Mouse (Mus musculus): ENCODE data around the gene Vamp2. TPM values are rescaled to one million over a fixed set of nuclear protein-coding genes. Genes with fewer than 3 reads are reported as not detected.

The Vamp2 gene
- polyA plus RNA-seq, 1 experiment, result 43.1 TPM

- peaks cover 6% of the 10 kb centered on the region for H3K36me3 ChIP-seq (ENCODE audit: control insufficient read depth, insufficient read depth, low read length)
- peak overlapping the region; percentile 99 for H3K4me3 ChIP-seq (ENCODE audit: control insufficient read depth, low read depth, low read length)
- TF ChIP-seq POLR2A (IDR thresholded peaks at IDR 0.05; ENCODE audit: control insufficient read depth, low read depth, low read length) (no peak), CTCF (IDR thresholded peaks at IDR 0.05; ENCODE audit: control insufficient read depth, insufficient read depth, insufficient replicate concordance, low read depth, low read length) (no peak)
- peak overlapping the region; percentile 20 for H3K27ac ChIP-seq (ENCODE audit: control insufficient read depth, insufficient read depth, low read depth, low read length)
- no peaks in the 10 kb centered on the region for H3K27me3 ChIP-seq (ENCODE audit: control insufficient read depth, insufficient read depth, low read length)
- H3K4me1 ChIP-seq (ENCODE audit: control insufficient read depth, insufficient read depth, low read length), result peaks cover 27% of the 10 kb centered on the region
Measured at GRCm38 (mm10) chr11:69100639-69101360, 12.5 kb downstream of the Vamp2 start.

- no peak for TF ChIP-seq POLR2A (IDR thresholded peaks at IDR 0.05; ENCODE audit: control insufficient read depth, low read depth, low read length)
- TF ChIP-seq CTCF (IDR thresholded peaks at IDR 0.05; ENCODE audit: control insufficient read depth, insufficient read depth, insufficient replicate concordance, low read depth, low read length), result no peak
- H3K4me1 ChIP-seq (ENCODE audit: control insufficient read depth, insufficient read depth, low read length), result peaks cover 22% of the 10 kb centered on the region
- no peaks in the 10 kb centered on the region for H3K27me3 ChIP-seq (ENCODE audit: control insufficient read depth, insufficient read depth, low read length)
- H3K36me3 ChIP-seq (ENCODE audit: control insufficient read depth, insufficient read depth, low read length), result peaks cover 6% of the 10 kb centered on the region
- no peak overlapping the region for H3K27ac ChIP-seq (ENCODE audit: control insufficient read depth, insufficient read depth, low read depth, low read length)
- peak overlapping the region; percentile 5; the same call in 1 of the 2 replicates for H3K4me3 ChIP-seq (ENCODE audit: control insufficient read depth, low read depth, low read length)
Measured at GRCm38 (mm10) chr11:69101604-69102402, 13.5 kb downstream of the Vamp2 start.

DNA sequence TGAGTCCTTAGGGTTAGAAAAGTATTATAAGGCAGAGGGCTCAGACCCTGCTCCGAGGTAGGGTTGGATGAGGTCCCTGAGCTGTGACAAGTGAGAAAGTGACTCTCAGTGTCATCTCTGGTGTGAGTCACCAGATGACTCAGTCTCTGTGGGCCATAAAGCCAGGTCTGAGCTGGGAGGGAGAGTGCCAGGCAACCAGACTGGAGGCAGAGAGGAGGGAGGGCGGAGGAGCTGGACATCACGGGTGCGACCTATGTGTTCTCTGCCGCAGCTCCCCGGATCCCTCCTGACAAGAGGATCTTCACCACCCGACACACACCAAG, 14.1 kb downstream of the Vamp2 start:
- Histone ChIP-seq H3K36me3 (ENCODE audit: control insufficient read depth, insufficient read depth, low read length) (peaks cover 6% of the 10 kb centered on the region), H3K4me3 (ENCODE audit: control insufficient read depth, low read depth, low read length) (no peak overlapping the region), H3K4me1 (ENCODE audit: control insufficient read depth, insufficient read depth, low read length) (peaks cover 16% of the 10 kb centered on the region), H3K27me3 (ENCODE audit: control insufficient read depth, insufficient read depth, low read length) (no peaks in the 10 kb centered on the region), H3K27ac (ENCODE audit: control insufficient read depth, insufficient read depth, low read depth, low read length) (no peak overlapping the region)
- TF ChIP-seq CTCF (IDR thresholded peaks at IDR 0.05; ENCODE audit: control insufficient read depth, insufficient read depth, insufficient replicate concordance, low read depth, low read length), result no peak
- TF ChIP-seq POLR2A (IDR thresholded peaks at IDR 0.05; ENCODE audit: control insufficient read depth, low read depth, low read length), result no peak

- H3K27ac ChIP-seq (ENCODE audit: control insufficient read depth, insufficient read depth, low read depth, low read length), result no peak overlapping the region
- H3K36me3 ChIP-seq (ENCODE audit: control insufficient read depth, insufficient read depth, low read length), result peaks cover 6% of the 10 kb centered on the region
- no peak for TF ChIP-seq POLR2A (IDR thresholded peaks at IDR 0.05; ENCODE audit: control insufficient read depth, low read depth, low read length)
- TF ChIP-seq CTCF (IDR thresholded peaks at IDR 0.05; ENCODE audit: control insufficient read depth, insufficient read depth, insufficient replicate concordance, low read depth, low read length), result no peak
Measured at GRCm38 (mm10) chr11:69103121-69103520, 14.8 kb downstream of the Vamp2 start.

DNA sequence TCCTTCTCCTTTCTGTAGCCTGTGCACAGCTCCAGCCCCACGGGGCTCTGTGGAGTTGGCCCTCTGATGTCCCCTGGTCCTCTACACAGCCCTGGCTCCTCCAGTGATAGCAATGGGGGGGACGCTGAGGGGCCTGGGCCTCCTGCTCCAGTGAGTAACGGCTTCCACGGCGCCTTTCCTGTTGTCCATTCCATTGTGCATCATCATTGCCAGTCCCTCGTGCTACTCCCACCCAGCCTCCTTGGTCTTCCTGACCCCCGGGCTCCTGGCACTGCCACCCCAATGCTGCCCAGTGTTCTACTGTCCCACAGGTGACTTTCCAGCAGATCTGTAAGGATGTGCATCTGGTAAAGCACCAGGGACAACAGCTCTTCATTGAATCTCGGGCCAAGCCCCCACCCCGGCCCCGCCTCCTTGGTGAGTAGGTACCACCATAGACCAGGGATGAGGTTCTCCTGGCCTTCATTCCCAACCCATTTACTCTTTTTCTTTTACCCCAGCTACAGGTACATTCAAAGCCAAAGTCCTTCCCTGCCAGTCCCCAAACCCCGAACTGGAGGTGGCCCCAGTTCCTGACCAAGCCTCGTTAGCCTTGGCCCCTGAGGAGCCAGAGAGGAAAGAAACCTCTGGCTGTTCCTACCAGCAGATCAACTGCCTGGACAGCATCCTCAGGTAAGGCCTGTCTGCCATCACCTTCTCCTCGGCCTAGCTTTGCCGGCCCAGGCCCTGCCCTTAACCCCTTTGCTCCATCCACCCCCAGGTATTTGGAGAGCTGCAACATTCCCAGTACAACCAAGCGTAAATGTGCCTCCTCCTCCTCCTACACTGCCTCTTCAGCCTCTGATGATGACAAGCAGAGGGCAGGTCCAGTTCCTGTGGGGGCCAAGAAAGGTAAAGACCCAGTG, 15.5 kb downstream of the Vamp2 start:
- peaks cover 6% of the 10 kb centered on the region for H3K36me3 ChIP-seq (ENCODE audit: control insufficient read depth, insufficient read depth, low read length)
- TF ChIP-seq CTCF (IDR thresholded peaks at IDR 0.05; ENCODE audit: control insufficient read depth, insufficient read depth, insufficient replicate concordance, low read depth, low read length) (no peak), POLR2A (IDR thresholded peaks at IDR 0.05; ENCODE audit: control insufficient read depth, low read depth, low read length) (no peak)
- peaks cover 4% of the 10 kb centered on the region for H3K4me1 ChIP-seq (ENCODE audit: control insufficient read depth, insufficient read depth, low read length)
- H3K27ac ChIP-seq (ENCODE audit: control insufficient read depth, insufficient read depth, low read depth, low read length), result no peak overlapping the region
- no peak overlapping the region for H3K4me3 ChIP-seq (ENCODE audit: control insufficient read depth, low read depth, low read length)
- no peaks in the 10 kb centered on the region for H3K27me3 ChIP-seq (ENCODE audit: control insufficient read depth, insufficient read depth, low read length)

More at GRCm38 (mm10) chr11:69103121-69103520, 14.8 kb downstream of the Vamp2 start:
- H3K4me3 ChIP-seq (ENCODE audit: control insufficient read depth, low read depth, low read length), result no peak overlapping the region
- H3K27me3 ChIP-seq (ENCODE audit: control insufficient read depth, insufficient read depth, low read length), result no peaks in the 10 kb centered on the region
- peaks cover 8% of the 10 kb centered on the region for H3K4me1 ChIP-seq (ENCODE audit: control insufficient read depth, insufficient read depth, low read length)

DNA sequence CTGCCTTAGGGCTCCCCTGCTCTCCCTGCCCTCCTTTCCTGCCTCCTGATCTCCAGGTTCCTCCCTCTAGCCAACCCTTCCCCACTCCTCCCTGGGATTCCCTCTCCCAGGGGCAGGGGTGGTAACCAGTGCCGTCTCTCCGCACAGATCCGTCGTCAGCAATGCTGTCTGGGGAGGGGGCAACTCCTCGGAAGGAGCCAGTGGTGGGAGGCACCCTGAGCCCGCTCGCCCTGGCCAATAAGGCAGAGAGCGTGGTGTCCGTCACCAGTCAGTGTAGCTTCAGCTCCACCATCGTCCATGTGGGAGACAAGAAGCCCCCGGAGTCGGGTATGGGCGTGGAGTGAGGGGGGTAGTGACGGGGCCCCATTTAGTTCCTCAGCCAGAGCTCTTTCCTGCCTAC, 16.2 kb downstream of the Vamp2 start:
- TF ChIP-seq CTCF (IDR thresholded peaks at IDR 0.05; ENCODE audit: control insufficient read depth, insufficient read depth, insufficient replicate concordance, low read depth, low read length), result no peak
- no peak for TF ChIP-seq POLR2A (IDR thresholded peaks at IDR 0.05; ENCODE audit: control insufficient read depth, low read depth, low read length)
- Histone ChIP-seq H3K27ac (ENCODE audit: control insufficient read depth, insufficient read depth, low read depth, low read length) (no peak overlapping the region), H3K4me3 (ENCODE audit: control insufficient read depth, low read depth, low read length) (no peak overlapping the region), H3K4me1 (ENCODE audit: control insufficient read depth, insufficient read depth, low read length) (peaks cover 6% of the 10 kb centered on the region), H3K27me3 (ENCODE audit: control insufficient read depth, insufficient read depth, low read length) (no peaks in the 10 kb centered on the region), H3K36me3 (ENCODE audit: control insufficient read depth, insufficient read depth, low read length) (peaks cover 8% of the 10 kb centered on the region)

Measured in testis, adult 2 months (tissue).